Mouse (Mus musculus): ENCODE results near the gene Fgfr2.

Fgfr2 gene

GRCm38 (mm10) chr7:132933331-132933730 is 189.8 kb downstream of the Fgfr2 start:
- DNase-seq (ENCODE audit: low spot score): no peak

GRCm38 (mm10) chr7:132931560-132932351 is 191.4 kb downstream of the Fgfr2 start:
- DNase-seq (ENCODE audit: low spot score): peak; percentile 26

- DNase-seq (ENCODE audit: low spot score): peak; percentile 99
Measured at GRCm38 (mm10) chr7:132930850-132931559, 192.1 kb downstream of the Fgfr2 start, which contains the start of gene Zranb1. Gene Zranb1, plus strand, starts transcription at chr7:132931142.

- no peak for DNase-seq (ENCODE audit: low spot score)
Measured at GRCm38 (mm10) chr7:132930055-132930454, 193.1 kb downstream of the Fgfr2 start.

- DNase-seq (ENCODE audit: low spot score): no peak
Measured at GRCm38 (mm10) chr7:132927201-132927600, 195.9 kb downstream of the Fgfr2 start.

- no peak for DNase-seq (ENCODE audit: low spot score)
Measured at GRCm38 (mm10) chr7:132925227-132925626, 197.9 kb downstream of the Fgfr2 start.

GRCm38 (mm10) chr7:132921971-132922370 is 201.2 kb downstream of the Fgfr2 start:
- no peak for DNase-seq (ENCODE audit: low spot score)

- DNase-seq (ENCODE audit: low spot score): no peak
Measured at GRCm38 (mm10) chr7:132903796-132904195, 219.4 kb downstream of the Fgfr2 start.

- DNase-seq (ENCODE audit: low spot score): no peak
Measured at GRCm38 (mm10) chr7:132900826-132901531, 222.2 kb downstream of the Fgfr2 start.

- DNase-seq (ENCODE audit: low spot score): no peak
Measured at GRCm38 (mm10) chr7:132898234-132898633, 224.9 kb downstream of the Fgfr2 start.

- no peak for DNase-seq (ENCODE audit: low spot score)
Measured at GRCm38 (mm10) chr7:132897258-132897657, 225.9 kb downstream of the Fgfr2 start.

- no peak for DNase-seq (ENCODE audit: low spot score)
Measured at GRCm38 (mm10) chr7:132896206-132896815, 226.8 kb downstream of the Fgfr2 start.

GRCm38 (mm10) chr7:132894841-132895555 is 228.2 kb downstream of the Fgfr2 start:
- peak; percentile 28 for DNase-seq (ENCODE audit: low spot score)

GRCm38 (mm10) chr7:132893336-132893735 is 229.8 kb downstream of the Fgfr2 start:
- no peak for DNase-seq (ENCODE audit: low spot score)

- DNase-seq (ENCODE audit: low spot score): no peak
Measured at GRCm38 (mm10) chr7:132892806-132893205, 230.3 kb downstream of the Fgfr2 start.

- DNase-seq (ENCODE audit: low spot score): peak; percentile 15
Measured at GRCm38 (mm10) chr7:132892311-132892661, 230.9 kb downstream of the Fgfr2 start.

GRCm38 (mm10) chr7:132891561-132892310 is 231.4 kb downstream of the Fgfr2 start:
- DNase-seq (ENCODE audit: low spot score): peak; percentile 32

- DNase-seq (ENCODE audit: low spot score): no peak
Measured at GRCm38 (mm10) chr7:132890201-132890600, 232.9 kb downstream of the Fgfr2 start.

GRCm38 (mm10) chr7:132889691-132890090 is 233.5 kb downstream of the Fgfr2 start:
- DNase-seq (ENCODE audit: low spot score): no peak

- DNase-seq (ENCODE audit: low spot score): no peak
Measured at GRCm38 (mm10) chr7:132888518-132889249, 234.5 kb downstream of the Fgfr2 start.

Measured in layer of hippocampus, adult 11-12 months (tissue).